Mouse (Mus musculus): Measurements from ENCODE around the gene Hist1h3d.
A peak's percentile ranks its signal among the peaks of the same experiment; 100 is the strongest.
"Not testable (repeated sequence)": the region's sequence is repeated elsewhere in the genome, so short reads cannot be mapped to it uniquely, and the experiment has no call there.

The Hist1h3d gene

DNA sequence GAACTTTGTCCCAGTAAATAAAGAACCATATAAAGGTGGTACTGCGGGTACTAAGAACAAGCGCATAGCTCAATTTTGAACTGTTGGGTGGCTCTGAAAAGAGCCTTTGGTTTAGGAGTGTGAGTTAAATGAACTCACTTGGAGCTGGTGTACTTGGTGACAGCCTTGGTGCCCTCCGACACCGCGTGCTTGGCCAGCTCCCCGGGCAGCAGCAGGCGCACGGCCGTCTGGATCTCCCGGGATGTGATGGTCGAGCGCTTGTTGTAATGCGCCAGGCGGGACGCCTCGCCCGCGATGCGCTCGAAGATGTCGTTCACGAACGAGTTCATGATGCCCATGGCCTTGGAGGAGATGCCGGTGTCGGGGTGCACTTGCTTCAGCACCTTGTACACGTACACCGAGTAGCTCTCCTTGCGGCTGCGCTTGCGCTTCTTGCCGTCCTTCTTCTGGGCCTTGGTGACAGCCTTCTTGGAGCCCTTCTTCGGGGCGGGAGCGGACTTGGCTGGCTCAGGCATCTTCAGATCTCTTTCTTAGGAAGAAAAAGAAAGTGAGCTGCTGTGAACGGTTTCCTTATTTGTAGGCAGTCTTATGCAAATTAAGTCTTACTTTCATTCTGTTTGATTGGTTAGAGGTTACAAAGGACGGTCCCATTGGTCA, 10.0 kb downstream of the Hist1h3d start:
- peak; percentile 94 for DNase-seq (ENCODE audit: low read depth)

DNA sequence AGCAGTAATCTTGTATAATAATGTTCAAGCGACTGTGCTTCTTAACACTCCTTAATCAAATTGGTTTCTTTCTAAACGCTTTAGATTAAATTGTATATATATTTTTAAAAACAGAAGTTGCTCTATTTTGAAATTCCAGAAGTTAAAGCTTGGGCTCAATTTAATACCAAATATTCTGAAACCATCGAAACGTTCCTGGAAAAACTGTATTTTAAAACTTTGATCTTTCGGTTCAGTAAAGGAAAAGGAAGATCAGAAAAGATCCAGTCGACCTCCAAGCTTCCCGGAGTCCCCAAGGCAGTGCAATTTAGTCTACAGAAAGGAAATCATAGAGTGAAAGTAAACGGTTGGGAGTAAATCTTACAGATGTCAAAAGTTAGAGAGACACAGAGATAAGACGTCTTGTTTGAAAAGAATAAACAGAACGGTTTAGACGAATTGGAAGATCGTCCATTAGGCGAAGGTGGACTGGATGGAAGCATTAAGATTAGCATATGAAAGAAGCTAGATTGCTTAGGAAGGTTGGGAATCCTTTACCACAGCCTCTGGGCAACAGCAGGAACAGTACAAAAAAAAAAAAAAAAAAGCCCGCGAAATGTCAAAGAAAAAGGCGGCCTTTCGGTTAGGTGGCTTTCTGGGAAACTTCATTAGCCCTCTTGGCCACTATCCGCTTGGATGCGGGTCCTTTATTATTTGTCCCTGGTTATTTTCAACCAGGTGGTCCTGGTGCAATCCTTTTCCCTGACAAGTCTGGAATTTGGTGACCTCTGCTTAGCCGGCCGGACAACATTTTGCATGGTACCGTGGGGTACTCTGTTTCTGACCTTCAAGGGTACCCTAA, 10.8 kb downstream of the Hist1h3d start:
- DNase-seq (ENCODE audit: low read depth), result no peak

- peak; percentile 58 for DNase-seq (ENCODE audit: low read depth)
These were observed 11.3 kb downstream of the Hist1h3d start for GRCm38 (mm10) chr13:23586940-23587225.

GRCm38 (mm10) chr13:23591206-23591605, 15.6 kb downstream of the Hist1h3d start:
- DNase-seq (ENCODE audit: low read depth), result no peak

DNA sequence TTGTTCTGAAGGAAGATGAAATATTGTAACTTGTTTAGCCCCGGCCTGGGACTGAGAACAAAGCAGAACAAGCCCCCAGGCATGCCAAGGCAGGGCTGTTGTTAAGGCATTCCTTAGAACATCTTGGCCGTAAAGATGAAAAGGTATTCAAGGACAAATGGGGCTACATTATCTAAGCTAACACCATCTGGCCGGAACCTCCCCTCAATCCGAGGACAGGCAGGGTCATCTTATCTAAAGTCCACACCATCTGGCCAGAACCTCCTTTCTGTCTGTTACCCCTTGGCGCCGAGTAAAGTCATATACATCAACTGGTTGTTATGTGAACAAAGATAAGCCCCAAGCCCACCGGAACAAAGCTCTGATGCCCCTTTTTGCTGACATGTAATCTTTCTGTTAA, 16.3 kb downstream of the Hist1h3d start:
- not testable (repeated sequence) for DNase-seq (ENCODE audit: low read depth)

DNA sequence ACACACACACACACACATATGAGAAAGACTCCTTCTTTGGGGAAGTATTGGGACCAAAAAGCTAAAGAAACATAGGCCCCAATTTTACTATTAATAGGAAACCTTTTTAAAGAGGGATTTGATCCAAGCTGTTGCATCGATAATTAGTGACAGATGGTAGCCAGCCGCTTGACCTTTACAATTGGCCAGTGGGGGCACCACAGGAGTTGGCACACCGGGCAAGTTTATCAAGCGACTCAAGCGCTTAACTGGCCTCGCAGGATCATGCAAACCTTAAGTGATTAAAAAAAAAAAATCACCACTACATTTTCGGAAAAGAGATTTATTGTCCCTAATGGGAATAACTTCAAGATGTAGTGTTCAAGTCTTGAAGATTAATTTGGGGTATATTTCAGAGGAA, 17.1 kb downstream of the Hist1h3d start:
- no peak for DNase-seq (ENCODE audit: low read depth)

GRCm38 (mm10) chr13:23593051-23593770, 17.6 kb downstream of the Hist1h3d start:
- DNase-seq (ENCODE audit: low read depth), result peak; percentile 48

DNA sequence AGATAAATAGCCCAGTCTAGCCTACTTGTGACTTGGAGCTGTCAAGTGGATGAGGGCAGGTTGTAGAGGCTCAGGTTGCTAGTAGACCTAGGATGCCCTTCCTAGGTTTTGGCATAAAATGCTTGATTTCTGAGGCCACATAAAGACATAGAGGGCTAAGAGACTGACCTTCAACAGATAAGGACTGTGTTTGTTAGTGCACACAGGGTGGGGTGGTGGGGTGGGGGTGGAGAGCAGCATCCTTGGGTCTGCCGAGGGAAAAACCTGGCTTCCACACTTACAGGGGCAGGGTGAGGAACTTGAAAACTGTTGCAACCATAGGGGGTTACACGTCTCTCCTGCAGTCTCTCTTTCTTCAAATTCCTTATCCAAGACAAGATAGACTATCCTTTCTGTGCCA, 19.6 kb downstream of the Hist1h3d start:
- DNase-seq (ENCODE audit: low read depth), result no peak

GRCm38 (mm10) chr13:23595622-23596372, 20.2 kb downstream of the Hist1h3d start:
- no peak for DNase-seq (ENCODE audit: low read depth)

- peak; percentile 93 for DNase-seq (ENCODE audit: low read depth)
These were observed 22.4 kb downstream of the Hist1h3d start for GRCm38 (mm10) chr13:23597957-23598356.

DNA sequence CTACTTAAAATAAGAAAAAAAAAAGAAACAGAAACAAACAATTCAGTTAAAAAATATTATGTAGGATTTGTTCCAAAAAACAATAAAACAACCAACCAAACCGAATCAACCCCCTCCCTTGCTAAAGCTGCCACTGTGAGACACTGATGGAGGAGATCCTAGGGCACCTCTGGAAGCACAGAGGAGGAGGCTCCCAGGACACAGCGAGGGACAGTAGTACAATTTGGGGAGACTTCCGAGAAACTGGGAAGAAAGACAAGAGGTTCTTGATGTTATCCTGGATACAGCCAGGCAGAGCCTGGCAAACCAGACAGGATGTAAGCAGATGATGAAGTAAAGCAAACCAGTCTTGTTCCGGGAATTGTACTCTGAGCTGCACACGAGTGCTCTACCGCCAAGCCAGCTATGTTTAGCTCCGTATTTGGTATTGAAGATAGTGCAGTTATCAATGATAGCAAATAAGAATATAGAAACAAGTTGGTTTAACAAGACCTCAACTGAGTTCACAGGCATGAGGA, 27.7 kb downstream of the Hist1h3d start:
- DNase-seq (ENCODE audit: low read depth), result no peak

GRCm38 (mm10) chr13:23604452-23604851, 28.9 kb downstream of the Hist1h3d start:
- no peak for DNase-seq (ENCODE audit: low read depth)

- no peak for DNase-seq (ENCODE audit: low read depth)
These were observed 29.5 kb downstream of the Hist1h3d start for GRCm38 (mm10) chr13:23605052-23605451.

DNA sequence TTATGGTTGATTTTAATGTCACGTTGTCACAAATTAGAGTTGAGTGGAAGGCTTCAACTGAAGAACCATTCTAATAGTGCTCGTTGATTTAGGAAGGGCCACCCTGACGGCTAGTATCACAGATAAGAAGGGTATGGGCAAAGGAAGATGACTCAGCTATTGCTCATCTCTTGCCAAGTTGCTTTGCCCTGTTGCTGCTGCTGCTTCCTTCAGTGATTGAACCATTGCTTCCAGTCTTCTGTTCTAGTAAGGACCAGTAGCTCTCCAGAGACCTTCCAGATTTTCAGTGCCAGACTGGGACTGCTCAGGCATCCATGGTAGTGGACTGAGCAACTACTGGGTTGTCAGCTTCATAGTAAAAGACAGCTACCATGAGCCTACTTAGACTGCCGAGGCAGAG, 33.6 kb downstream of the Hist1h3d start:
- no peak for DNase-seq (ENCODE audit: low read depth)

GRCm38 (mm10) chr13:23609844-23610243, 34.3 kb downstream of the Hist1h3d start:
- DNase-seq (ENCODE audit: low read depth), result no peak

- no peak for DNase-seq (ENCODE audit: low read depth)
These were observed 34.8 kb downstream of the Hist1h3d start for GRCm38 (mm10) chr13:23610393-23610792.

DNA sequence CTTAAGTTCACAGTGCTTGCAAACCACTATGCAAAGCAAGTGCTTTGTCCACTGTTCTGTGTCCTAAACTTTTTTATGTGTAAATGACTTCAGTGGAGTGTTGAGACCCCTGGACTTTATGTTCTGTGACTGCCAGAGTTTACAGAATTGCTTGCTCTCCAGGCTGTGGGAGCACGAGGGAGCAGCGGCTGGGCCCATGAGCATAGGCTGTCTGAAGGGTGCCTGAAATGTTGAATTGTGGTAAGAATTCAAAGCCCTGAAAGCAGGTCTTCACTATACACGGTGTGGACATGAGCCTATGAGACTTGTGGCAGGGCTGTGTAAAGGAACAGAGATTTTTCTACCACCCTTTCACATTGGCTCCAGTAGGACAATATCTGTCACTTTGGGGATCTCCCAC, 36.1 kb downstream of the Hist1h3d start:
- no peak for DNase-seq (ENCODE audit: low read depth)

DNA sequence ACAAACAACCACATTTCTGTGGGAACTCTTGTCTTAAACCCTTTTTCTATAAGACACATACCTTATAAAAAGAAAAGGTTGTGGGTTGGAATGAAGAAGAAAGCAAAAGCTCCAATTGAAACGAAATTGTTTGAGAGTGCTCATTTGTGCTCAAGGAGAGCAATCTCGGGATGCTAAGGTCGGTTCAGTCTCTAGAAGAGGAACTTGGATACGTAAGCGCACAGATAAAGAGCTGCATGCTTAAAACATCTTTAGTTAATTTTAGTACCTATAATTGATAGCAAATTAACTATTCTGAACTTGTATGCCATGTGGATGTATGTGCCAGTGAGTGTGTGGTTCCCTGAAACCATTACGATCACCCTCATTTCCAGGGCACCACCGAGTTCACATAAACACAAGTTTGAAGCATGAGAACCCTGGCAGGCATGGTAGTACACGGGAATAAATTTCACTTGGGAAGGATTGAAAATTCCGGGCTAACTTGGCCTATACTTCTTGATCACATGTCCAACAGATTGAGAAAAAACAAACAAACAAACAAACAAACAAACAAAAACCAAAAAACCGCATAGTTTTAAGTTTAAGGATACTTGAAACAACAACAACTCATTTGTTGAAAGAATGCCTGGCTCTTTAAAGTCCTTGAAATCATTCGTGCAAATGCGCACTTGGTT, 44.6 kb downstream of the Hist1h3d start:
- peak; percentile 46 for DNase-seq (ENCODE audit: low read depth)

- DNase-seq (ENCODE audit: low read depth), result peak; percentile 95
These were observed 45.4 kb downstream of the Hist1h3d start, which contains the start of gene Hist1h2be for GRCm38 (mm10) chr13:23620733-23621531. TSS of gene Hist1h2be (minus strand) at chr13:23621124.

GRCm38 (mm10) chr13:23621532-23622174, 46.1 kb downstream of the Hist1h3d start:
- DNase-seq (ENCODE audit: low read depth), result peak; percentile 93
